Mouse (Mus musculus) liver, embryonic 16.5 days (tissue): ENCODE results near the gene Scin. TPM values are rescaled to one million over a fixed set of nuclear protein-coding genes. Genes with fewer than 3 reads are reported as not detected.
A peak's percentile ranks its signal among the peaks of the same experiment; 100 is the strongest.

Source experiments
- ATAC-seq: fragments of 200-750 bp; cut with Nextera tagmentation; 2 replicates; pipeline ENCODE4 v1.8.0; 2017; ENCODE audit warnings: low read depth, mild to moderate bottlenecking, moderate number of reproducible peaks, moderate library complexity
- H3K27ac ChIP-seq: fragments of 300-500 bp; sonication (generic); 2 replicates; pipeline ENCODE4 v1.5.1; 2014; ENCODE audit warnings: mild to moderate bottlenecking, low read length
- H3K27me3 ChIP-seq: fragments of 300-500 bp; sonication (generic); 2 replicates; pipeline ENCODE4 v1.6.1; 2014; ENCODE audit warnings: low read depth, low read length, mixed read lengths; ENCODE audit not compliant: control insufficient read depth, insufficient read depth
- H3K36me3 ChIP-seq: fragments of 300-500 bp; sonication (generic); 2 replicates; pipeline ENCODE4 v1.6.1; 2014; ENCODE audit warnings: mild to moderate bottlenecking; ENCODE audit not compliant: control insufficient read depth, insufficient read depth
- H3K4me1 ChIP-seq: fragments of 300-500 bp; sonication (generic); 2 replicates; pipeline ENCODE4 v1.6.1; 2014; ENCODE audit warnings: low read depth, low read length, mixed read lengths; ENCODE audit not compliant: control insufficient read depth
- H3K4me2 ChIP-seq: fragments of 300-500 bp; sonication (generic); 2 replicates; pipeline ENCODE4 v1.6.1; 2014; ENCODE audit warnings: low read depth, low read length, mixed read lengths
- H3K4me3 ChIP-seq: fragments of 300-500 bp; sonication (generic); 2 replicates; pipeline ENCODE4 v1.5.1; 2014; ENCODE audit warnings: low read depth, mild to moderate bottlenecking, low read length
- H3K9ac ChIP-seq: fragments of 300-500 bp; sonication (generic); 2 replicates; pipeline ENCODE4 v1.6.1; 2014; ENCODE audit warnings: low read depth, low read length
- H3K9me3 ChIP-seq: fragments of 300-500 bp; sonication (generic); replicated peaks from 2 replicates; pipeline ENCODE4 v1.6.1; 2016; ENCODE audit warnings: low read length; ENCODE audit not compliant: control insufficient read depth
- WGBS: fragments of 180-500 bp; shearing (Covaris S2); extraction: QIAGEN DNeasy Blood & Tissue Kit; methylation state at CpG from one replicate; pipeline ENCODE4 v1.1.7; 2014; ENCODE audit not compliant: insufficient replicate concordance; 5-methylcytosine and 5-hydroxymethylcytosine counted together
- polyA plus RNA-seq: library from polyadenylated mRNA; unstranded; fragments of >200 nt; fragmentation: Nextera tagmentation; extraction: Ambion mirVana; gene quantifications from 2 replicates; pipeline ENCODE4 v1.2.1, GENCODE M21; 2015

Gene Scin
- polyA plus RNA-seq, 1 experiment from 2014 or later = 0.57 TPM

DNA sequence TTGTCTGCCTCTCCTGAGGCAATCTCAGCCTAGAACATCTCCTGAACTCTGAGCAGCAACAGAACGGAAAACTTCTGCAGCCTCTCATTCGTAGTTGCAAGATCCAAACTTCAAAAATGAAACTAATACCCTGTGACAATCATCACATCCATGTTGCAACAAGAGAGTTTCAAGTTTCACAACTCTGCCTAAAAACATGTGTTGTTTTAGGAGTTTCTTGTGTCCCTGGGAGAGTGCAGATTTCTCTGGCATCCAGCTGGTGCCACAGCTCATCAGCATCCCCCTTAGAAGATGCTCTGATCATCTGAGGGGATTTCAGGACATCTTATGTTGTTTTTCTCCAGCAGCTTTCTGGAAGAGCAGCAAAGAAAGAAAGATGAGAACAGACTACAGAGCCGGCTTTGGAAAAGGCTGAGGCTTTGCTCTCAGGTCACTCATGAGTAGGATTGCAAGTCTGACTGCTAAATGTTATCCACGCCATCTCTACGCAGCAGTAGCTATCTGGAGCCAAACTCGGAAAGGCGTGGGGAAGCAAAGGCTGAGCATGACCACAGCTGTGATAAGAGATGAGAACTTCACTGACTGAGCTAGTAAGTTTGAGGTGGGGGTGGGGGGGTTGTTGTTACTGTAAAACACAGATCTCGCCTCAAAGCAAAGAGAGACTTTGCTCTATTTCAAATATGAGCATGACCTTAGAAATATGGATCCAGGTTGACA, 18.5 kb upstream of the Scin start:
- H3K9ac ChIP-seq = no peak overlapping the region
- no peaks in the 10 kb centered on the region for H3K9me3 ChIP-seq
- no peaks in the 10 kb centered on the region for H3K27me3 ChIP-seq
- H3K4me3 ChIP-seq = no peak overlapping the region
- no peaks in the 10 kb centered on the region for H3K36me3 ChIP-seq
- ATAC-seq = no peak
- no peaks in the 10 kb centered on the region for H3K4me1 ChIP-seq
- H3K4me2 ChIP-seq = no peak overlapping the region
- WGBS = 33% methylated on average over 8 of the region's 8 CpGs
- H3K27ac ChIP-seq = no peak overlapping the region

DNA sequence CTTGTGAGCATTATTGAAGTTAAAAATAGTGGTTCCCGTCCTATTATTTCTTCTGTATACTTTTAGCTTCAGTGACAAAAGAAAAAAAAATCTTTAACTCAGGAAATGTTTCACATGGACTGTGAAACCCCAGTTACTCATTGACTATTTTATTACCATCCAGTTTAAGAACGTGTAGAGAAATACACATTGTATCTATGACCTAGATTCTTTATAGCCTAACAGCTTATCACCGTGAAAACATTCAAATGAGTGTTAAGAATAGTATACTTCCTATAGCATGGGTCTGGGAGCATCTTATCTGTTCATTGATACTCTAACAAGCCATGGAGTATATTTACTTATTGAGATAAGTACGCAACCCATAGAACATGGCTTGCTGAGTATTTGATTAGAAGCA, 13.3 kb upstream of the Scin start:
- Histone ChIP-seq H3K36me3 (no peaks in the 10 kb centered on the region), H3K9ac (no peak overlapping the region), H3K27me3 (no peaks in the 10 kb centered on the region), H3K4me3 (no peak overlapping the region), H3K9me3 (no peaks in the 10 kb centered on the region), H3K27ac (no peak overlapping the region), H3K4me1 (no peaks in the 10 kb centered on the region), H3K4me2 (no peak overlapping the region)
- WGBS = 47% methylated on average over 4 of the region's 4 CpGs
- no peak for ATAC-seq

DNA sequence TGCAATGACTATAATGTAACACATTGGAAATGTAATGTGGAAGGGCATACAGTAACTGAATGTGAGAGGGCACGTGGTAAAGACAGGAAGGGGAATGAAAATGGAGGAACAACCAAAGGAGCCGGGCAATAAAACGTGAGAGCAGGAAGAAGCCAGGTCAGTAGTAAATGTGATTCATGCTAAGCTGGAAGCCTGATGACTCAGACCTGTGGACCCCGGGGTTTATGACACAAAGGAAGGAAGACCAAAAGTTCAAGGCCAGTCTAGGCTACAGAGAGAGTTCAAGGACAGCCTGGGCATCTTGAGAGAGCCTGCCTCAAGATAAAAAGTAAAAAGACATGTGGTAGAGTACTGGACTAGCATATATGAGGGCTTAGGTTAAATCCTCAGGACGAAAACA, 12.5 kb upstream of the Scin start:
- H3K9me3 ChIP-seq = no peaks in the 10 kb centered on the region
- no peaks in the 10 kb centered on the region for H3K36me3 ChIP-seq
- no peak for ATAC-seq
- no peak overlapping the region for H3K9ac ChIP-seq
- no peak overlapping the region for H3K4me3 ChIP-seq
- H3K27ac ChIP-seq = no peak overlapping the region
- H3K27me3 ChIP-seq = no peaks in the 10 kb centered on the region
- no peak overlapping the region for H3K4me2 ChIP-seq
- no peaks in the 10 kb centered on the region for H3K4me1 ChIP-seq
- WGBS = 44% methylated on average over 5 of the region's 5 CpGs

DNA sequence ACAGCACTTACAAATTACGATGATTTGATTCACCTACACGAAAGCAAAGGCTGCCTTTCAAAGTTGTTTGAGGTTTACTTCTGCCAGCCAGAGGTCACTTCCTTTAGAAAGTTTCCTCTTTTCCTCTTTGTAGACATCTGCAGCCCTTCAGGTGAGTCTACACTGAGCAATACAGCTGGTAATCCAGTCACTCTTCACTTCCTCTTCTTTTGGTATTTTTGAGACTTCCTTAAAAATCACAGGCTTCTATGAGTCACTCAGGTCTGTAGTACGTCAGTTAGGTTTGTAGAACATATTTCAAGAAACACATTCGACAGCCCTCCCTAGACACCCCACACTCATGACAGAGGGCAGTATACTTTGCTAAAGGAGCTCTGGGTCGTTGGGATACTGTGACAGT, 6.7 kb upstream of the Scin start:
- Histone ChIP-seq H3K27me3 (no peaks in the 10 kb centered on the region), H3K4me3 (no peak overlapping the region), H3K9me3 (no peaks in the 10 kb centered on the region), H3K9ac (no peak overlapping the region), H3K36me3 (no peaks in the 10 kb centered on the region), H3K4me1 (no peaks in the 10 kb centered on the region), H3K4me2 (no peak overlapping the region), H3K27ac (no peak overlapping the region)
- no peak for ATAC-seq
- WGBS = 36% methylated on average over 5 of the region's 5 CpGs

DNA sequence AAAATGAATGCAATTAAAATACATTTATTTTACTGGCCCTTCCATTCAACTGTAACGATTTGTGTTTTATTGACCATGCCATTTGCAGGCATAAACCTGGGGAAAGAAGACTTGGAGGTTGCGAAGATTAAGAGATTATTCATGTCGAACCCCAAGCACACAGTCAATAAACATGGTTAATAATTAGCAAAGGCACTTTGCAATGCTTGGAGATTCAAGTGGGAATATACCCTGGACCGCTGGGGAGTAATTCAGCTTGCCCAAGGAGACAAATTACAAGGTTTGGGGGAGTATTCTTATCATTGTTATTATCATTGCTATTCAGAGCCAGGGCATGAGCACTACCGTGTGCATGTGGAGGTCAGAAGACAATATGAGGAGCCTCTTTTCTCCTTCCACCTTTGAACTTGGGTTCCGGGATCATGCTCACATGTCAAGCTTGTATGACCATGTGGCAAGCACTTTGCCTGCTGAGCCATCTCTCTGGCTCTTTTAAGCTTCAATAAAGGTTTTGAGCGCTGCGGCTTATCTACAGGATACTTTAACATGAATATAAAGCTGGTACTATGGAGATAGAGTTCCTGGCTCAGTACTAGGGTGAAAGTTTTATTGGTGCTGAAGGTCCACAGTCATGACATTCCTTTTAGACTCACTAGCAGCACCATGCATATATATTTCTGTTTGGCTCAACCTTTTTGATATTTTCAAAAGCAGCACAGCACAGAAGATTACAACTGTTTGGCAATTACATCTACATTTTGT, 5.6 kb upstream of the Scin start:
- H3K4me3 ChIP-seq = no peak overlapping the region
- ATAC-seq = no peak
- no peaks in the 10 kb centered on the region for H3K36me3 ChIP-seq
- H3K9me3 ChIP-seq = no peaks in the 10 kb centered on the region
- peaks cover under 1% of the 10 kb centered on the region for H3K27me3 ChIP-seq
- no peak overlapping the region for H3K27ac ChIP-seq
- no peaks in the 10 kb centered on the region for H3K4me1 ChIP-seq
- H3K9ac ChIP-seq = no peak overlapping the region
- 67% methylated on average over 8 of the region's 8 CpGs for WGBS
- H3K4me2 ChIP-seq = no peak overlapping the region

DNA sequence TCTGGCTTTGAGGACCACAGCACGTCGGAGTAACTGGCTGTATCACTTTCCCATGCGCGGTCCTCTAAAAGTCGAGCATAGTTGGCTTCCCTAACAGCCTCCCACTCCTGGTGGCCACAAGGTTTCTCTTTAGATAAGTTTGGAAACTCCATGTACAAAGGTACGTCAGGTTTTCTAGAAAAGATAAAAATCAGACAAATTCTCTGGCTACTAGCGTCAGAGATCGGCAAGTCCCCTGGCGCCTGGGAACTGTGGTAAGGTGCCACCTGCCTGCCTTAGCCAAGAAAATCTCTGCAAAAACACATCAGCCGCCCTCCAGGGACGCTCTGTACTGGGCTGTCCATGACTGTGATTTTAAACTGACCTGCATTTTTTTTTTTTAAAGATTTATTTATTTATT, 501 bp upstream of the Scin start:
- 36% methylated on average over 11 of the region's 11 CpGs for WGBS
- H3K36me3 ChIP-seq = no peaks in the 10 kb centered on the region
- H3K4me1 ChIP-seq = no peaks in the 10 kb centered on the region
- H3K4me2 ChIP-seq = no peak overlapping the region
- ATAC-seq = no peak
- no peak overlapping the region for H3K27ac ChIP-seq
- H3K9ac ChIP-seq = no peak overlapping the region
- no peaks in the 10 kb centered on the region for H3K9me3 ChIP-seq
- no peak overlapping the region; the same call in 1 of the 2 replicates for H3K4me3 ChIP-seq
- H3K27me3 ChIP-seq = peaks cover 27% of the 10 kb centered on the region

DNA sequence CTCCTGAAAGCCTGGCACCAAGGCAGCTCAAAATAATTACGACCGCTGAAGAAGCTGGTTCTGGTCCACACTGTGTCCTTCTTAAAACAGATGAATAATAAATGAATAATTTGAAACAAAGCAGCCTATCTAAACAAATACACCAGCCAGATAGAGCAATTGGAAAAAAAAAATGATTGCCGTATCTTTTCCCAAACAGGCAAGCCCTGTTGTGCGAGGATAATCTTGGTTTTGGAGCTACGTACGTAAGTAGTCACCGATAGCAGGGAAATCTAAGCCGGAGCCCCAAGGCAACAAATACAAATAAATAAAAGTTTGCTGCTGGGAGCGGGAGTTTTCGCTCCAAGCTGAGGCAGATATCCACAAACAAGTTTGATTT, 845 bp downstream of the Scin start:
- 19% methylated on average over 10 of the region's 10 CpGs for WGBS
- no peak for ATAC-seq
- Histone ChIP-seq H3K27ac (no peak overlapping the region), H3K9ac (no peak overlapping the region), H3K27me3 (peaks cover 27% of the 10 kb centered on the region), H3K9me3 (no peaks in the 10 kb centered on the region), H3K36me3 (no peaks in the 10 kb centered on the region), H3K4me3 (0 out of 2 replicates have a peak overlapping the region, but pooled peaks have one; percentile 1), H3K4me2 (no peak overlapping the region), H3K4me1 (no peaks in the 10 kb centered on the region)

DNA sequence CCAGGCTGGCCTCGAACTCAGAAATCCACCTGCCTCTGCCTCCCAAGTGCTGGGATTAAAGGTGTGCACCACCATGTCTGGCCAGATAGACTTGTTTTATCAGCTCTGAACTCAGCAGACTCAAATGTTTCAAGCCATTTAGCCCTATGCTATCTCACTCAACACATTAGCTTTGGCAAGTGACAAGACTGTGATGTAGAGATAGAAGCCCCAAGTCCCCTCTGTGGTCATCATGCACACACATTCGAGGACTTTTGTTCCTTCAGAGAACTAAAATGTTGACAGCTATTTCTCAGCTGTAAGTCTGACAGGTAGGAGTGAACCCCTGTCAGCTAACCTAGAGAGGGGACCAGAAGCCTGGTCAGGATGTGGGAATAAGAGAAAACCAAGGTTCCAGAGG, 15.2 kb downstream of the Scin start:
- H3K27ac ChIP-seq = no peak overlapping the region
- H3K4me1 ChIP-seq = no peaks in the 10 kb centered on the region
- no peaks in the 10 kb centered on the region for H3K27me3 ChIP-seq
- no peak overlapping the region for H3K4me2 ChIP-seq
- H3K36me3 ChIP-seq = no peaks in the 10 kb centered on the region
- WGBS = 38% methylated on average over 2 of the region's 2 CpGs
- no peak overlapping the region for H3K9ac ChIP-seq
- ATAC-seq = no peak
- no peak overlapping the region for H3K4me3 ChIP-seq
- no peaks in the 10 kb centered on the region for H3K9me3 ChIP-seq

DNA sequence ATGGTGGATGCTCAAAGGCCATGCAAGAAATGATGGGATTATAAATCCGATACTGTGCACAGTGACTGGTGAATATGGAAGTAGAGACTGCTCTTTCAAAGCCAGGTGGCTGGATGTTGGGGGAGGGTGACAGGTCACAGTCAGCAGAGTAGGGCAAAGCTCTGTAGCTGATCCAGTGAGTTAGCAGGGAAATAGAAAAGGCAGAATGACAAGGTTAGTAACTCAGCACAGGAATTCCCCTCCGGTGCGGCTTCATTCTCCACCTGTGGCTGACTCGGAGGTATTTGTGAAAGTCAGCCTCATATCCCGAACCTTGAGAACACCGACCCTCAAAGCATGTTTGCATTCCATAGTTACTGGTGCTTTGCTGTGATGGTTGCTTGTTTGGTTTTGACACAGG, 17.0 kb downstream of the Scin start:
- Histone ChIP-seq H3K36me3 (no peaks in the 10 kb centered on the region), H3K9ac (no peak overlapping the region), H3K9me3 (no peaks in the 10 kb centered on the region), H3K27ac (no peak overlapping the region), H3K4me2 (no peak overlapping the region), H3K4me1 (no peaks in the 10 kb centered on the region), H3K27me3 (no peaks in the 10 kb centered on the region), H3K4me3 (no peak overlapping the region)
- no peak for ATAC-seq
- 78% methylated on average over 6 of the region's 6 CpGs for WGBS
